Mouse (Mus musculus): ENCODE data around the gene Csf2rb.
"Not testable (repeated sequence)": the region's sequence is repeated elsewhere in the genome, so short reads cannot be mapped to it uniquely, and the experiment has no call there.

Csf2rb gene

DNA sequence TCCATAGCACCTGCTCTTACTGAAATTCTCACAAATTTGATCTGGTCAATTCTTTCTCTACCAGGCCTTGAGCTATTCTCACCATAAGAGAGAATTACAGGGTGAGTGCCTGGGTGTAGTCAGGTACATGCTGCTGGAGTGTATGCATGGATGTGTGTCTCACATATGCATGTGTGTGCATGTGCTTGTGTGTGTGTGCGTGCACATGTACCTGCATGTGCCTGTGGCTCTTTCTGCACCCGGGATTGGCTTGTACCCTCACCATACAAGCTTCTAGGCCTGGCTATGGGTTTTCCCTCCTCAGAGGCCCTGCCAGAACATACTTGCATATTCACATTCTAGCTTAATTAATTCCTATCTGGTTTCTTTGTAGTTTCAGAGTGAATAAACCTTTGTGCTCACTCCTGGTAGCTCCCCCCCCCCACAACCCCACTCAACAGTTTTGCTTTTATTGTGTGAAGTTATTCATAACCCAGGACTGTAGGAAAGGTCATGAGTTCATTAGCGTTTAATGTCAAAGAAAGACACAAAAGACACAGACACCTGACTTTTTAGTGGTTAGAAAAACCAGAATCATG, 3.1 kb downstream of the Csf2rb start:
- DNase-seq: no peak

DNA sequence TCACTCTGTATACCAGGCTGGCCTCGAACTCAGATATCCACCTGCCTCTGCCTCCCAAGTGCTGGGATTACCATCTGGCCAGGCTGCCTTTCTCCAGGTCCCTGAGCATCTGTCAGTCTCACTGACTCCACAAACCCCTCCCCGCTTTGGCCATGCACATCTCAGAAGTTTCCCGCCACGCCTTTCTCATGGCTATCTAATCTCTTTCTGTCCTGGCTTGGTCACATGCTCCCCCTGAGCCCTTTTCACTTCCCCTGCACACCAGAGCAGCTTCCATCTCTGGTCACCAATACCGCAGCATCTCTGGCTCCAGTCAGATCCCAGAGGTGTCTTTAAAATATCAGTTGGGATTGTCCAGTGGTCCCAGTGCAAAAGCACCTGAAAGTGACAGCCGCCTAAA, 4.4 kb downstream of the Csf2rb start:
- DNase-seq: not testable (repeated sequence)

DNA sequence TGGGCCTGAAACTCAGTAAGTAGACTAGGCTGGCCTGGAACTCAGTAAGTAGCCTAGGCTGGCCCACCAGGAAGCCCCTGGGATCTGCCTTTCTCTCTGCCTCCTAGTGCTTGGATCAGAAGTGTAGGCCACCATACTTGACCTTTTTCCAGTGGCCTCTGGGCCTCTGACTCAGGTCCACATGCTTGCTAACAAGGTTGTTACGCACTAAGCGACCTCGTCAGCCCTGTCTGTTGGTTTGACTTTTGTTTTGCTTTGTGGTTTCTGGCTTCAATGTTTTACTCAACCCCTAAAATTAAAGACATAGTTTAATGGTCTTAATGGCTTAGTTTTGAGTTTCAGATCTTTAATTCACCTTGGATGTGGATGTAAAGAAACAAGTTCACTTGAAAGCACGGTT, 5.2 kb downstream of the Csf2rb start:
- no peak for DNase-seq

DNA sequence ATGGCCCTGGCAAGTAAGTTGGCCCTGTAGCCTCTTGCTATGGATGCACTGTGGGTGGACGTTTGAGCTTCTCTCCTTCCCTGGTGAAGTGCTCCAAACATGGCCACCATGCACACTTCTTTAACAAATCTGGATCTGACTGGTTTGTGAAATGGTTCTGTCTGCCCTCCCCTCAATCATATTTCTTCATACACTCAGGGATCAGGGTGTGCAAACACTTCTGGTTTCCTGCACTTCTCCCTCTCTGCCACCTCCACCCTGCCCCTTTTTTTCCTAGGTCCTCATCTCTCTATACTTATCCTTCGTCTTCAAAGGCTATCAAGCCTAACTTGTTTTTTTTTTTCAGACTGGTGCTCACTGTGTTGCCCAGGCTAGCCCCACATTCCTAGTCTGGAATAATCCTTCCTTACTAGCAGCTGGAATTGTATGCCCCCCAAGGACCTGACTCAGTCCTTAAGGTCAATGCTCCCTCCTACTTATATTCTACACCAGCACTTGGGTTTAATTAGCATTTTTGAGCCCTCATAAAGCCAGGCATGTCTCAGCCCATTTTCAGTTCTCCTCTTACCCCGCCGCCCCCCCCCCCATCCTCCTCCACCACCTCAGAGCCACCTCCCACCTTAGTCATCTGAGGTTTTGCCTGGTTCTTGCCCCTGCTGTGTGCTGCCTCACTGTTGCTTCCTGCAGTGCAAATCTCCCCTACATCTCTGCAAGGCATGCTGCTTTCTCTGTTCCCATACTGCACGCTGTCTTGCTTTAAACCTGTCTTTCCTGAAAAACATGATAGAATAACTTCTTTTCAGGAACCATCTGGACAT, 6.2 kb downstream of the Csf2rb start:
- DNase-seq: no peak

DNA sequence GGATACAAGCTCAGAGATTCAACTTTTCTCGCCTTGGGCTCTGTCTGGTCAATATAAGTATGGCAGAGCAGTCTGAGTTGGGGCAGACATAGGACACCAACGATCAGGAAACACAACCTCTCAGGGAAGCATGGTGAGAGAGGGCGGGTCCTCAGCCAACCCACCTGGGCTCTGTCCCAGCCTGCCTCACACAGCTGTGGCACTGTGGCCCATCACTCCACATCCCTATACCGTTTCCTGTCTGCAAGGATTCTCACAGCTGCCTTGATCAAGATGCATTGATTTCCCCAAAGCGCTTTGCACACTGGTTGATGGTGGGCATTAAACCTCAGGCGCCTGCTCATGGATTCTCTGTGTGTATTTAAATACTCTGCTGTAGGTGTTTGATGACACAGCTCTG, 7.4 kb downstream of the Csf2rb start:
- no peak for DNase-seq

DNA sequence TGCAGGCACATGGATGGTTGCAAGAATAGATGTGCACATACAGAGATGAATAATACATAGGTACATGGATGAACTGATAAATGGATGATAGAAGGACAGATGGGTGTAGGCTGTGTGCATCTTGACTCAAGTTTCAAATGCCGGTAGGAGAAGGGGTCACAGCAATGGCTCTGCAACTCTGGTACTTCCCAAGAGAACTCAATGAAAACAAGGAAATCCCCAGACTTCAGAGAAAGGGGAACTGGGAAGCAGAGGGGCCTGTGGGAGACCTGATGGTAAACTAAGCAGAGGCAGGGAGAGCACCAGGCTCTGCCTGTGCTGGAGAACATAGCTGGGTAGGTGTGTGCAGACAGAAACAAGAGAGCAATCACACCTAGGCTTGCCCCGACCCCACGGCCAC, 8.8 kb downstream of the Csf2rb start:
- DNase-seq: no peak

DNA sequence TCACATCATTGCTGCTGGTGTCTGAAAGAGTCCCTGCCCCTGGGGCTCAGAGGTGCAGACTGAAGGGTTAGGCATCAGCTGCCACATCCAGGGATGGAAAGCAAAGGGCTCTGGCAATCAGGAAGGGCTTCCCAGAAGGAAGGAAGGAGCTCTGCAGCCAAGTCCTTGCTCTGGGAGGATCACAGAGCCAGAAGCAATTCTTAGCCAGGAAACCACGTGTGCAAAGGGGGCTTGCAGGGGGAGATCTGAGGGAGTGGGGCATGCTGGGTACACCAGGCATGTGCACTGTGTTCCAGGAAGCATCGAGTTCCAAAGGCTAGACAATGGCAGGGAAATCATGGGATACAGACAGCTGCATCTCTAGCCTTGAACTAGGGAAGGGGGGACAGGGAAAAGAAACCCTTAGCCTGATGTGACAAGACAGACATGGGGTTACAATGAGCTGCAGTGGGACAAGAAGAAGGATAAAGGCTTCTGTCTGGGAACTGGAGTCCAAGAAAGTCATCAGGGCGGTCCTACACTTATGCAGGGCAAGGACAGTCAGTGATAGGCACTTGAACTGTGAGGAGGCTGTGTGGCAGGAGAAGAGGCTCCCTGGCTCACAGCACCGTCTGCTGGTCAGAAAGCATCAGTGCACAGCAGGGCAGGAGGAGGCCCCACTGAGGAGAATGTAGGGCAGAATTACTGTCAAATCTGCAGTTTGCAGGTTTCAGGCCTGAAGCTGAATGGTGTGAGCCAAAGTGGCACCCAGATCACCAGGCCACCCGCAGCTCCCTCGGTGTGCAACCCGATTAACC, 14.3 kb downstream of the Csf2rb start:
- peak; percentile 42 for DNase-seq

DNA sequence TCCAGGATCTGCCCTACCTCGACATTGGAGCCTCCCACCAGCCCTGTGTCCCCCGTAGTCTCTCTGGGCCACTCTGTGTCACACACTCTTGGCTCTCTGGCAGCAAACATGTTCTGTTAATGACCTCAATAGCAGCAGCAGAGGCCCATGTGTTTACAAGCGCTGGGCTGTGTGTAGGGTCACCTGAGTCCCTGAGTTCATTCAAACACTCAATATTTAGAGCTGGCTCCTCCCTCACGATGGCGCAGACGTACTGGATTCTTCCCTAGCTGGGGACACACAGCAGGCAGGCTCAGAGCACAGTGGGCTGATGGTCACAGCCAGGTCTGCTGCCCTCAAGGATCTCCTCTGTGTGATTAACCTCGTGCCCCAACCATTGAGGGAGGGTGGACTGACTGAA, 15.4 kb downstream of the Csf2rb start:
- DNase-seq: not testable (repeated sequence)

DNA sequence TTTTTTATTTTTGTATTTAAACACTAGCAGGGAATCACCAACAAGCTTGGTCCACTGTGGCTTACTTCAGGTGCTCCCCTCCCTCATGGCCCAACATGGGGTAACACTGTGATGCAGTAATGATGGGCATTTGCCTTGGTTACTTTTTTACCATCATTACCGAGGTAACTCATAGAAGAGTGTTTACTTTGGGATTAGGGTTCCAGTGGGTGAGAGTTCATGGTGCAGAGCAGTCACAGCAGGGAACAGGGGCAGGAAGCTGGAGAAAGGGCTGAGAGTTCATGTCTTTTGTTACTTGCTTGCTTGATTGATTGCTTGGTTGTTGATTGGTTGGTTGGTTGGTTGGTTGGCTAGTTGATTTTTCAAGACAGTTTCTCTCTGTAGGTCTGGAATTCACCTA, 18.1 kb downstream of the Csf2rb start:
- no peak for DNase-seq

DNA sequence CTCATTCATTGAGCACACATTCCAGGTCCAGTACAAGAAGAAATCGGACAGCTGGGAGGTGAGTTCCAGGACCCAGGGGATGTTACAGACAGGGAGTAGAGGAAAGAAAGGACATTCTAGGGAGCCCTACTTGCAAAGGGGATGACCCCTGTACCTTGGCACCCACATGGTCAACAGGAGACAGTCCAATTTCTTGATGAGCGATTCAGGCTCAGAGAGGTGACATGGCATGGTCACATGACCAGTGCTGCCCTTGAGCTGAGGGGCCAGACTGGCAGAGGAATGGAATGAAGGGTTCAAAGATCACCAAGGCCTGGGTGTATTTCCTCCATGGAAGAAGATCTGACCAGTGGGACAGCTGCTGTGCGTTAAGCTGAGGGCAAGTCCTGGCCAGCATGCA, 19.0 kb downstream of the Csf2rb start:
- DNase-seq: no peak

DNA sequence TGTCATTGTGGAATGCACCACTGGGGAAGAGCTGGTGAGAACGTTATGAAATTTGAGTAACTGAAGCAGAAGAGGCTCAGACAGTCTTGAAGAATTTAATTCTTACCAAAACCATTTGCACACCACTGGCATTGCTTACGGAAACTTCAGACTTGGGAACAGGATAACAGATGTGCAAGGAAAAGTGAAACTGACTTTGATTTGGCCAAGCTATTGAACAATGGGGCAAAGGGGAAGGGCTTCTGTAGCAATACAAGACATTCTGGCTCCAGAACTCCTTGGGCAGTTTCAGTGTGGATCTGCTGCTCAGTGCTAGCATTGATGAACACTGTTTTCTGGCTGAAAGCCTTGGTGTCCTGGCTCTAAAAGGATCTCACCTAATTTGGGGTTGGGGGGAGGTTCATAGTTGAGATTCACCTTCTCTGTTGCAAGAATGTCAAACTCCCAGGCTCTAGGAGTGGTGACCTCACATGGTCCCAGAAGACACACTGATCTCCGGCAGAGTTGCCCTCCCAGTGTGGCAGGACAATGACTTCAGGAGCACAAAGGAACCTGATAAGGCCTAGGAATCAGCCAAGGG, 26.1 kb downstream of the Csf2rb start:
- no peak for DNase-seq

DNA sequence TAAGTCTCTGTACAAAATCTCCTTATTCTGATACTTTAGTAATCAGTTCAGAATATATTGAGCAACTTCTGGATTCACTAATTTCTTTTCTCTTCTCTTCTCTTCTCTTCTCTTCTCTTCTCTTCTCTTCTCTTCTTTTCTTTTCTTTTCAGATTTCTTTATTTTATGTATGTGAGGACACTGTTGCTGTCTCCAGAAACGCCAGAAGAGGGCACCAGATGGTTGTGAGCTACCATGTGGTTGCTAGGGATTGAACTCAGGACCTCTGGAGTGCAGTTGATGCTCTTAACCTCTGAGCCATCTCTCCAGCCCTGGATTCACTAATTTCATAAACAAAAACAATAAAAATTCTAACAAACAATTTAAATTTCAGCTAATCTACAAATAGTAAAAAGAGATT, 29.4 kb downstream of the Csf2rb start:
- peak; percentile 60 for DNase-seq

DNA sequence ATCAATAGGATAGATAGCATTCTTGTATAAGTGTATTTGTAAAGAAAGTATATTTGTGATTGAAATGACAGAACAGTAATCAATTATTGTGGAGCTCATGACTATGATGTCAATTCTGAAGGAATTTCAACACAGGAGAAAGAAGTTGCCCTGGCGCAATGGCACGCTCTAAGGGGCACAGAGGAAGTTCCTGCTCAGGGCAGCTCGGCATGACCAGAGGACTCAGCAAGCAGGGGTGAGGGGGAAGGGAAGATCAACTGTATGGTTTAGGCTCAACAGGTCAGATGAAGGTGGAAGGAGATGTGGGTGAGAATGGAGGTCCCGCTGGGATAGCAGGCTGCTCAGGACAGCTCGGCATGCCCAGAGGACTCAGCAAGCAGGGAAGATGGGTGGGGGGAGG, 30.0 kb downstream of the Csf2rb start:
- DNase-seq: no peak

DNA sequence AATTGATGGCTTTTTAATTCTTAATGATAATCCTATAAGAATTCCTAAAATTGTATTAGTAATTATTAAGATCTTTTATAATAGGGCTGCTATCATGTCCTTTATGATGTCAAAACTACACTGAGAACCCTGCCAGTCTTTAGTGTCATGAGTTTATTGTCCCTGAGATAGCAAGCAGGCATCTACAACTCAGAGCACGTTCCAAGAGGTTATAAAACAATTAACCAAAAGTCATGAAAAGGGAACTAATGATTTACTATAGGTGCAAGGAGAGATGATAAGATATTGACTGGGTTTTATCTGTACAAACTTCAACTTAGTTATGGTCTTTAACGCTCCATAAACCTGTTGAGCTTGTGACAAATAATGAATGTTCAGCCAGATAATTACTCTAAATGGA, 40.4 kb downstream of the Csf2rb start:
- no peak for DNase-seq

DNA sequence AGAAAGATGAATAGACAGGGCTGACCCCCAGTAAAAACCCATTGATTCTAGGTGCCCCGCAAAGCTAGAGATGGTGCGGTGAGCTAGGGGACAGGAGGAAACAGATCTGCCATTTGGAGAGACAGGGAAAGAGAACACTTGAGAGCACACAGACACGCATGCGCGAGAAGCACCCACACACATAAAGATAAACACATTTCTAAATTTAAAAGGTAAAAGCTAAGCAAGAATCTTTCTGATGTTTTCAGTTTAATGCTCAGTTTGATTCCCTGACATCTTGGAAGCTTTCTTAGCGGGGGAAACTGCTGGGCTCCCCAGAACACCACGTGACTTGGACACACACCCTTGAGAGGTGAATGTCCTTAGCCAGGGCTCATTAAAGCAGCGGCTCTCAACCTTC, 41.3 kb downstream of the Csf2rb start:
- no peak for DNase-seq

DNA sequence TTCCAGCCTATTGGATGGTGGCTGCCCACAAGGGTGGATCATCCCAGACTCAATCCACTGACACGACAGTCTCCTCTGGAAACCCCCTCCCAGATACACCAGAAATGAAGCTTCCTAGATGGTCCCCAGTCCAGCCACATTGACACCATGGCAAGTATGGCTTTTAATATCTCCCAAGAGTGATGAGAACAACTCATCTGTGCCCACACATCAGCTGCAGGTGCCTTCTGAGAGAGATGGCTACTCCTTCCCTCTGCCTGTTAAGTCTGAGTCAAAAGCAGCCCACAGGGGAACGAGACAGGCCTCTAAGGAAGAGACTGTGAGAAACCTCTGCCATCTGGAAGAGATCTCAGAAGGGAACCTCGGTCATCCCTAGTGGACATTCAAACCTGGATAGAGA, 42.3 kb downstream of the Csf2rb start:
- no peak for DNase-seq

DNA sequence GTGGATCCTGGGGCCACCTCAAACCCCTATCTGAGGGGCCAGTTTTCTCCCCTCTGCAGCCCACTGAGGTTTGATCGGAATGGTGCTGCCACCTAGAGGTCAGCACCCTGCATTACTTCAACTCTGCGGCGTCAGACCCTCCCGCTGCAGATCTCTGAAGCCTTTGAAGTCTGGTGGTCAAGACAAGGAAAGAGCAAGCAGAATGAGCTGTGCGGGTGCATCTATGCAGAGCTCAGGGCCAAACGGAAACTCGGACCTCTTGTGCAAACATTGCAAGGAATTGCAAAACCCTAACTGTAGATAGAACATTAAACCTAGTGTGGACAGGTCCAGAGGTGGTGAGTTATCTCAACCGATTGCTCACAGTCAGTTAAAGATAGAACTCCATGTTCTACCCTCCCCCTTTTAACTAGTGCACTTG, 43.4 kb downstream of the Csf2rb start:
- peak; percentile 33 for DNase-seq

DNA sequence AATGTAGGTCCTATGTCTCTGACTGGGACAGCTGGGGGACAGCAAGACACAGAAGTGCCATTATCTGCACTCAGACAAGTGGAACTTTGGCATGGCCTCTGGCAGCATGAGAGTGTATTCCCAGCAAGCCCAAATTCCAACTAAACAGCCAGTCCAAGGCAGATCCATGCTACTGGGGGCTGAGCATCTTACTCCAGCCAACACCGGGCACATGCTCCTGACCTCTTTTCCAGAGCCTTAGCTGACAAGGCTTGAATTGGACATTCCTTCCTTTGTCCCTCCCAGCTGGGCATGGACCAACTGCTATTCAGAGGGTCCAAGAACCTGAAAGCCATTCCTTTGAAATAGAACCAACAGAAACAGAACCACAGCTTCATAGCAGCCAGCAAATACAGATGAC, 44.1 kb downstream of the Csf2rb start:
- DNase-seq: no peak

DNA sequence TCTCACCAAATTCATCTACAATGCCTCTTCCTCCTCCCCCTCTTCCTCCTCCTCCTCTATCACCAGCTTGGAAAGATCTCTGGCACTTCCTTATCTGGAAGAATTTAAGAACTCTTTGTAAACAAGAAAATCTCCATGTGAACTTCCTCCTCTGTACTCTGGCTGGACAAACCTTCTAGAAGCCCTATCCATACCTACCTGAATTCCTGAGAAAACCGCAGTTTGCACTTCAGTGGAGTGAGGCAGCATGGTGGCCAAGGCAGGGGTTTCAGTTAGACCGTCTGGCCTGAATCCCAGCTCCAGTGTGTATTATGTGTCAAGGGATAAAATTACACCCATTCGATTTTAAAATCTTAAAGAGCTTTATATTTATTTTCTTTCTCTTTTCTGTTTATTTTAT, 47.2 kb downstream of the Csf2rb start:
- no peak for DNase-seq

DNA sequence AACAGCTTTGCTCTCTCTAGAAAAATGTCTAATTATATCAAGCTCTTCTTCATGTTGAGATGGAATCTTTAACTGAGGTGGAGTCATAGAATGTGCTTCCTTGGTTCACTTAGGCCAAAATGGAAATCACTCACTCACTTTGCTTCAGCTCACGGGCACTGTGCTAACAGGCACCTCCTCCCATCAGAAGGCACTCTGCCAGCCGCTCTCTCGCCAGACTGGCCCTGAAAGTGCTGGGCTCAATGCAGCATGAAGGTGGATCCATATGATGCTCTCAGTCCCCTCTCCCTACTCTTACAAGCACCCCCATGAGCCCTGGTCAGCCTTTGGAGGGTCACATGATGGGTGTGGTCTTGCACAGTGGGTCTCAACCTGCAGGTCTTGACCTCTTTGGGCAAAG, 48.7 kb downstream of the Csf2rb start:
- peak; percentile 64 for DNase-seq

DNA sequence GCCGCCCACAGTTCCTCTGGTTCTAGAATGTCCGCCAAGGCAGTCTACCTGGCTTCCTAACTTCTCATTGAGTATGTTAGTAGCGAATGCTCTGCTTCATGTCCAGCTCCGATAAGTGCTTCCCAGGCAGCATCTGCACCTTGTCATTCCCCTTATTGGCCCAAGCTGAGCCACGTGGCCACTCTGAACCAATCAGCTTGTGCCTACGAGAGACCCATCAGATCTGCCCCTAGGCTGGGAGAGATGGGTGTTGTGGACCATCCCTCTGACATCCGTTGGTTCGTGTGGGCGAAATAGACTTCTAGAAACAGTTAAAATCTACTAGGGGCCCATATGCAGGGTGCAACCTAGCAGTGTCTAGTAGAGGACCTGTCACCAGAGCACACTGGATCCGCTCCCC, 52.3 kb downstream of the Csf2rb start:
- DNase-seq: no peak

DNA sequence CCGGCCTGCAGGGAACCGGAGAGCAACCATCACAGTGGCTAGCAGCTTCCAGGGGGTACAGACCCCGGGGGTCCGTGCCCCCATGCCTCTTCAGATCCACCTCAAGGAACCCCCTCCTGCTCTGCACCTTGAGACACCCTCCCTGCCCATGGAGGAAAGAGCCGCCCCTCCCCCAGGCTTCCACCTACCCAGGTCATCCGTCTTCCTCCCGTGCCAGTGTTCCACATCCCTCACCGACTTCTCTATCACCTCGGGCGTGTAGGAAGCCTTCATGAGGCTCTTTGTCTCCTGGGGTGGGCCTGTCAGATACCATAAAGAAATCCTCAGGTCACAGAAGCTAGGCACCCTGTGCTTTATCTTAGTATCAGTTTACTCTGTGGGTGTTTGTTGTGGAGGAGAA, 53.0 kb downstream of the Csf2rb start:
- no peak for DNase-seq

DNA sequence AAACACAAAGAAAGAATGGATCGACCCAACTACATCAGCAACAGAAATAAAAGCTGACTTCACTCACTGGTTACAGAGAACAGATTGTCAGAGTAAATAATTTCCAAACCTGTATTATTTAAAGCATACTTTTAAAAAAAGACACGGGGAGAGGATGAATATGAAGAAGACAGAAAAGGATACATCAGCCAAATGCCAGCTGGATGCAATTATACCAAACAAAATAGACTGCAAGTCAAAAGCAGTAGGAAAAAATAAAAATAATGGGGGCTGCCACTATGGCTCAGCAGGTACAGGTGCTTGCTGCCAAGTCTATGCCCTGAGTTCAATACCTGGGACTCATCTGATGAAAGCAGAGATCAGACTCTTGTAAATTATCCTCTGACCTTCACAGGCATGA, 54.7 kb downstream of the Csf2rb start:
- no peak for DNase-seq

DNA sequence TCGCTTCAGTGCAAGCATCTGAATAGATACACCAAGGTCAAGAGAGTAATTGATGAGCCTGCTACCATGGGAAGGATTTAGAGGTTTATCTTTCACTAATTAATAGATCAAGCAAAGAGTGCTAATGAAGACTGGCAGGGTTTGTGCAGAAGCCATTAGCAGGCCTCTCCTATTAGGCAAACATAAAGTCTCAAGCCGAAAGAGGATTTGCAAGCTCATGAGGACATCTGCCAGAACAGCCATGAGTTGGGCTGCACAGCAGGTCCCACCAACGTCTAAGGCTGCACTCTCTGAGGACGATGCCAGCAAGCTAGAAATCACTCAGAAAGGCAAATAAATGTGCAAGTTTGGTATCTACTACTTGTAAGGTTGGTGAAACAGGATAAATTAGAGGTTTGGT, 55.2 kb downstream of the Csf2rb start:
- no peak for DNase-seq

All from right cerebral cortex, postnatal 4 days (tissue).